In the genomic region with DNA sequence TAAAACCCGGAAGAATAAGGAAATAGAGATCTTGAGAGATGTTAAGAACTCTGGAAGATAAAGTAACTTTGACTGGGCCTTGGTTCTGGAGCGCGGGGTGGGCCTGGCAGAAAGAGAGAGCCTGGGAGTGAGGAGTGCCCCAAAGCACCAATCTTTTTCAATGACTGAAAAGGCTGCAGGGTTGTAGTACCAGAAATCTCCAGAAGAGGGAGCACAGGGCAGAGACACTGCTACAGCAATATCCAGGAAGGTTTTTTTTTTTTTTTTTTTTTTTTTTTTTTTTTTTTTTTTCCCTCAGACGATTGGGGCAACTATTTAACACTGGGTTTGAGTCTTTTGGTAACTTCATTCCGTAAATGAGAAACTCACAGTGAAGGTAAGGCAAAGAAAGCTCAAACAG, we compare ENCODE assay signal across 9 mouse cellular contexts.
DNase-seq lines count a peak whose midpoint lies in the region; ATAC-seq and TF ChIP-seq lines count a peak whose summit lies in the region.
"Had no signal": no experiment of that assay in that cellular context is flagged by ENCODE, and none has a peak within 500 bp of the region (broad histone marks: within the 10 kb centered on the region; RNA-seq: fewer than 3 reads in every experiment).

No protein-coding gene starts in this region.

- peak; percentile 86 for TF ChIP-seq CTCF in hindbrain, postnatal 0 days (IDR thresholded peaks at IDR 0.05; ENCODE audit: low read depth)

- H3K9ac ChIP-seq in heart, embryonic 12.5 days: no peak overlapping the region
- no peak overlapping the region for H3K9ac ChIP-seq in forebrain, embryonic 11.5 days (ENCODE audit: low read length)
- H3K9ac ChIP-seq in hindbrain, postnatal 0 days (replicated peaks; ENCODE audit: low read length): no peak overlapping the region
- no peak overlapping the region for H3K9ac ChIP-seq in midbrain, embryonic 12.5 days (replicated peaks)
- H3K9ac ChIP-seq: neural tube, embryonic 13.5 days had no signal

- no peaks in the 10 kb centered on the region for H3K36me3 ChIP-seq in heart, embryonic 12.5 days
- H3K36me3 ChIP-seq in forebrain, embryonic 11.5 days (ENCODE audit: control insufficient read depth, insufficient read depth, low read length): no peaks in the 10 kb centered on the region
- no peaks in the 10 kb centered on the region for H3K36me3 ChIP-seq in hindbrain, postnatal 0 days (ENCODE audit: insufficient read depth, low read length)
- 0 out of 2 replicates have a peak, but pooled peaks cover 3% of the 10 kb centered on the region for H3K36me3 ChIP-seq in midbrain, embryonic 12.5 days
- H3K36me3 ChIP-seq in splenic B cell, adult 2 months (ENCODE audit: control insufficient read depth, insufficient read depth, low read length, poor library complexity, severe bottlenecking): no peaks in the 10 kb centered on the region

- WGBS in heart, embryonic 12.5 days: 7% methylated on average over 5 of the region's 5 CpGs
- WGBS in forebrain, embryonic 11.5 days: 6% methylated on average over 5 of the region's 5 CpGs
- 12% methylated on average over 5 of the region's 5 CpGs for WGBS in hindbrain, postnatal 0 days
- WGBS in midbrain, embryonic 12.5 days: 11% methylated on average over 5 of the region's 5 CpGs

- H3K27ac ChIP-seq in heart, embryonic 12.5 days (ENCODE audit: poor library complexity, severe bottlenecking): no peak overlapping the region
- H3K27ac ChIP-seq in forebrain, embryonic 11.5 days (ENCODE audit: low read depth, low read length): no peak overlapping the region
- H3K27ac ChIP-seq in hindbrain, postnatal 0 days: no peak overlapping the region
- no peak overlapping the region for H3K27ac ChIP-seq in midbrain, embryonic 12.5 days (replicated peaks)
- H3K27ac ChIP-seq: neural tube, embryonic 13.5 days had no signal

- no peaks in the 10 kb centered on the region for H3K4me1 ChIP-seq in heart, embryonic 12.5 days (replicated peaks)
- peaks cover 11% of the 10 kb centered on the region for H3K4me1 ChIP-seq in forebrain, embryonic 11.5 days (replicated peaks; ENCODE audit: control insufficient read depth, insufficient read depth, low read length)
- H3K4me1 ChIP-seq in hindbrain, postnatal 0 days (ENCODE audit: insufficient read depth, low read length): no peaks in the 10 kb centered on the region; the same call in 1 of the 2 replicates
- peaks cover 37% of the 10 kb centered on the region; the same call in 1 of the 2 replicates for H3K4me1 ChIP-seq in midbrain, embryonic 12.5 days

- H3K4me2 ChIP-seq in heart, embryonic 12.5 days: no peak overlapping the region
- H3K4me2 ChIP-seq in forebrain, embryonic 11.5 days (ENCODE audit: low read depth, low read length, severe bottlenecking): no peak overlapping the region
- H3K4me2 ChIP-seq in hindbrain, postnatal 0 days (ENCODE audit: low read depth, low read length): no peak overlapping the region
- no peak overlapping the region for H3K4me2 ChIP-seq in midbrain, embryonic 12.5 days (replicated peaks)
- H3K4me2 ChIP-seq: neural tube, embryonic 13.5 days had no signal

- no peaks in the 10 kb centered on the region for H3K27me3 ChIP-seq in heart, embryonic 12.5 days (replicated peaks)
- no peaks in the 10 kb centered on the region for H3K27me3 ChIP-seq in forebrain, embryonic 11.5 days (ENCODE audit: control insufficient read depth, insufficient read depth, low read length)
- no peaks in the 10 kb centered on the region for H3K27me3 ChIP-seq in hindbrain, postnatal 0 days (ENCODE audit: insufficient read depth, low read length)
- H3K27me3 ChIP-seq in midbrain, embryonic 12.5 days: no peaks in the 10 kb centered on the region; the same call in 1 of the 2 replicates
- H3K27me3 ChIP-seq in splenic B cell, adult 2 months (ENCODE audit: control insufficient read depth, insufficient read depth, low read length, poor library complexity, severe bottlenecking): no peaks in the 10 kb centered on the region
- H3K27me3 ChIP-seq: neural tube, embryonic 13.5 days had no signal

- H3K4me3 ChIP-seq in heart, embryonic 12.5 days: no peak overlapping the region
- no peak overlapping the region for H3K4me3 ChIP-seq in forebrain, embryonic 11.5 days (ENCODE audit: low read depth, low read length)
- H3K4me3 ChIP-seq in hindbrain, postnatal 0 days (ENCODE audit: low read length): no peak overlapping the region
- no peak overlapping the region for H3K4me3 ChIP-seq in midbrain, embryonic 12.5 days
- H3K4me3 ChIP-seq: neural tube, embryonic 13.5 days had no signal

- no peak for ATAC-seq in heart, embryonic 12.5 days (ENCODE audit: insufficient number of reproducible peaks, low FRiP score)
- ATAC-seq in forebrain, embryonic 11.5 days (replicated peaks; ENCODE audit: low FRiP score): no peak
- ATAC-seq in hindbrain, postnatal 0 days: no peak
- ATAC-seq in midbrain, embryonic 12.5 days (ENCODE audit: low FRiP score, low read depth): peak; percentile 20; the same call in 1 of the 2 replicates

- no peaks in the 10 kb centered on the region for H3K9me3 ChIP-seq in heart, embryonic 12.5 days (replicated peaks)
- H3K9me3 ChIP-seq in forebrain, embryonic 11.5 days (ENCODE audit: control insufficient read depth, low read length): no peaks in the 10 kb centered on the region
- no peaks in the 10 kb centered on the region for H3K9me3 ChIP-seq in hindbrain, postnatal 0 days (ENCODE audit: low read length)
- no peaks in the 10 kb centered on the region for H3K9me3 ChIP-seq in midbrain, embryonic 12.5 days
- H3K9me3 ChIP-seq: neural tube, embryonic 13.5 days had no signal

- peak; percentile 80 to 93 for DNase-seq in heart, adult 18-20 months
- peak; percentile 35 to 44 for DNase-seq in adrenal gland, postnatal 4 days (ENCODE audit: low spot score in 2 of 2)
- peak; percentile 85 for DNase-seq in forebrain, embryonic 11.5 days (ENCODE audit: low spot score)
- peak; percentile 91 for DNase-seq in hindbrain, postnatal 0 days (ENCODE audit: low spot score)
- peak; percentile 85 for DNase-seq in left cerebral cortex, adult 11 months (ENCODE audit: low spot score)
- peak; percentile 76 for DNase-seq in splenic B cell, adult 2 months (ENCODE audit: low read depth, low spot score)

Comparison
In these comparisons a context has a peak if more than half of its experiments do, and no peak if none do; other contexts are left out.
1. DNase-seq: peak in every context shown above with its lines; median percentile 91 in hindbrain, postnatal 0 days; 86 in heart, adult 18-20 months; 85 in forebrain, embryonic 11.5 days; 85 in left cerebral cortex, adult 11 months; 76 in splenic B cell, adult 2 months; 40 in adrenal gland, postnatal 4 days.